Mouse (Mus musculus): ENCODE measurements around the gene Olfr1375. TPM values are rescaled to one million over a fixed set of nuclear protein-coding genes. Genes with fewer than 3 reads are reported as not detected.
A peak's percentile ranks its signal among the peaks of the same experiment; 100 is the strongest.

Gene Olfr1375
- polyA plus RNA-seq, 1 experiment from 2014 or later, result not detected

GRCm38 (mm10) chr11:51053230-51053629, 5.3 kb downstream of the Olfr1375 start:
- Histone ChIP-seq H3K27me3 (no peaks in the 10 kb centered on the region), H3K9me3 (no peaks in the 10 kb centered on the region), H3K9ac (no peak overlapping the region), H3K4me3 (no peak overlapping the region), H3K4me2 (no peak overlapping the region), H3K36me3 (no peaks in the 10 kb centered on the region), H3K27ac (no peak overlapping the region), H3K4me1 (replicated peaks) (no peaks in the 10 kb centered on the region)
- WGBS, result 54% methylated on average over 3 of the region's 3 CpGs
- ATAC-seq (ENCODE audit: low FRiP score), result no peak

- peak within 1 kb of the TSS; percentile 82 for H3K9ac ChIP-seq
- H3K9me3 ChIP-seq, result no peaks in the 10 kb centered on the region
- H3K4me2 ChIP-seq, result peak within 1 kb of the TSS; percentile 77
- ATAC-seq (ENCODE audit: low FRiP score), result peak; percentile 93
- peaks cover 18% of the 10 kb centered on the region for H3K4me1 ChIP-seq (replicated peaks)
- H3K4me3 ChIP-seq, result peak within 1 kb of the TSS; percentile 75
- peaks cover 31% of the 10 kb centered on the region for H3K36me3 ChIP-seq
- H3K27me3 ChIP-seq, result no peaks in the 10 kb centered on the region
- 0 out of 2 replicates have a peak within 1 kb of the TSS, but pooled peaks have one; percentile 46 for H3K27ac ChIP-seq
- under 1% methylated on average over 32 of the region's 32 CpGs for WGBS
Observed at GRCm38 (mm10) chr11:51059151-51059571, 11.3 kb downstream of the Olfr1375 start, which contains the start of gene Zfp354a. Gene Zfp354a (plus strand): TSS chr11:51059257.

DNA sequence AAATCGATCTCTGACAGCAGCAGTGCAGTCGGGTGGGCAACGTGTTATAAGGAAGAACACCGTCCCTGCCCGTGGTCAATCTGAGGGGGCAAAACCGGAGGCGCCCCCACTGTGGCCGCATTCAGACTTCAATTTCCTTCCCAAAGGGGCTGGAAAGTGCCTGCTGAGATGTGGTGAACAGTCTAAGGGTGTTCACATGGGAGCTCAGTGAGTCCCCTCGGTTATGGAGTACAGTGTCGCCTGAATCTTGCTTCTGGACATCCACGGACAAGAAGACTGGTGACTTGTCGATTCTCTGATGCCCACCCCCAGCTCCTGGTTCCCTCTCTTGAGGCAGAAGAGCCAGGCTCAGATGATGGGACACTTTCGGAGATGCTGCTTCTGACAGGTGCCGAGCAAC, 11.7 kb downstream of the Olfr1375 start:
- H3K27me3 ChIP-seq, result no peaks in the 10 kb centered on the region
- WGBS, result 17% methylated on average over 14 of the region's 14 CpGs
- peak overlapping the region; percentile 75 for H3K4me3 ChIP-seq
- peaks cover 36% of the 10 kb centered on the region for H3K36me3 ChIP-seq
- H3K9me3 ChIP-seq, result no peaks in the 10 kb centered on the region
- peaks cover 18% of the 10 kb centered on the region for H3K4me1 ChIP-seq (replicated peaks)
- H3K27ac ChIP-seq, result 0 out of 2 replicates have a peak overlapping the region, but pooled peaks have one; percentile 46
- ATAC-seq (ENCODE audit: low FRiP score), result no peak
- H3K9ac ChIP-seq, result peak overlapping the region; percentile 82
- H3K4me2 ChIP-seq, result peak overlapping the region; percentile 77

DNA sequence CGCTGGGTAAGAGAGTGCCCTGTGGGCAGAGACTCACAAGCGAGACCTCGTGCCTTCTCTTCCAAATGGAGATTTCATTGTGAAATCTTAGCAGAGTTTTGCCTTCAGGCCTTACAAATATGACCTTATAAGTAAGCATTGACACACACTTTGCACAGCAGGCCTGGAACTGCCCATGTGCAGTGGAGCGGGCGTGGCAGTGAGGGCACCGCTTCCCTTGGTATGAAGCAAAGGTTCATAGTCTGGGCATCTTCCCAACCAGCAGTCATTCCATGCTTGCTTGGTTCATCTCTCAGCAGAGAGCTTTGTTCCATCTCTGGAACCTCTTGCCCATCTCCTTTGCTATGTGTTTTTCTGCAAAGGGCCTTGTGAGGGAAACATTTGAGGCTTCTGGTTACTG, 13.1 kb downstream of the Olfr1375 start:
- H3K4me1 ChIP-seq (replicated peaks), result peaks cover 18% of the 10 kb centered on the region
- no peaks in the 10 kb centered on the region for H3K27me3 ChIP-seq
- H3K9me3 ChIP-seq, result no peaks in the 10 kb centered on the region
- no peak overlapping the region for H3K4me3 ChIP-seq
- H3K4me2 ChIP-seq, result no peak overlapping the region
- H3K27ac ChIP-seq, result no peak overlapping the region
- peaks cover 49% of the 10 kb centered on the region for H3K36me3 ChIP-seq
- whole genome bisulfite sequencing, result 96% methylated on average over 6 of the region's 6 CpGs
- no peak for ATAC-seq (ENCODE audit: low FRiP score)
- no peak overlapping the region for H3K9ac ChIP-seq

DNA sequence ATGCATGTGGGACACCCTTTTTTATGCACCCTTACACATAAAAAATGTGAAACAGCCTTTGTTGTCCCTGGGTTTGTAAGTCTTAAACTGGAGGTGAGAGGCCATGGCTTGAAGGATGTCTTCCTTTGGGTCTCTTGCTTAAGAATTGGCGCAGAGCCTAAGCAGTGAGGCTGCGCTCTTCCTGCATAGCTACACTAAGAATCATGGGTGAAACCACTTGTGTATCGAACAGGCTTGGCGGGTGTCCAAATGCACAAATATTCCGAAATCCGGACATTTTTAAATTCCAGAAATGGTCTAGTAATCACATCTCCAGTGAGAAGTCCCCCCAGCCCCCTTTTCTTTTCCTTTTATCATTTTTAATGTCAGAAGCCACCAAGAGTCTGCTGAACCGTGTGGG, 15.4 kb downstream of the Olfr1375 start:
- Histone ChIP-seq H3K27ac (no peak overlapping the region), H3K36me3 (peaks cover 72% of the 10 kb centered on the region), H3K4me2 (no peak overlapping the region), H3K27me3 (no peaks in the 10 kb centered on the region), H3K4me3 (no peak overlapping the region), H3K9ac (no peak overlapping the region), H3K4me1 (replicated peaks) (peaks cover 18% of the 10 kb centered on the region), H3K9me3 (no peaks in the 10 kb centered on the region)
- no peak for ATAC-seq (ENCODE audit: low FRiP score)
- 94% methylated on average over 7 of the region's 7 CpGs for WGBS

GRCm38 (mm10) chr11:51063841-51064240, 15.9 kb downstream of the Olfr1375 start:
- no peak overlapping the region for H3K4me3 ChIP-seq
- WGBS, result 96% methylated on average over 8 of the region's 8 CpGs
- no peak overlapping the region for H3K27ac ChIP-seq
- H3K9me3 ChIP-seq, result no peaks in the 10 kb centered on the region
- no peaks in the 10 kb centered on the region for H3K27me3 ChIP-seq
- H3K4me1 ChIP-seq (replicated peaks), result peaks cover 18% of the 10 kb centered on the region
- H3K36me3 ChIP-seq, result peaks cover 78% of the 10 kb centered on the region
- ATAC-seq (ENCODE audit: low FRiP score), result no peak
- H3K4me2 ChIP-seq, result no peak overlapping the region
- H3K9ac ChIP-seq, result no peak overlapping the region

GRCm38 (mm10) chr11:51084527-51084926, 36.6 kb downstream of the Olfr1375 start:
- WGBS, result 57% methylated on average over 7 of the region's 7 CpGs
- Histone ChIP-seq H3K36me3 (no peaks in the 10 kb centered on the region), H3K4me3 (no peak overlapping the region), H3K9ac (no peak overlapping the region), H3K4me1 (replicated peaks) (no peaks in the 10 kb centered on the region), H3K27me3 (0 out of 2 replicates have a peak, but pooled peaks cover 3% of the 10 kb centered on the region), H3K9me3 (no peaks in the 10 kb centered on the region), H3K27ac (no peak overlapping the region), H3K4me2 (no peak overlapping the region)
- no peak for ATAC-seq (ENCODE audit: low FRiP score)

GRCm38 (mm10) chr11:51085269-51085668, 37.4 kb downstream of the Olfr1375 start:
- Histone ChIP-seq H3K9ac (no peak overlapping the region), H3K36me3 (no peaks in the 10 kb centered on the region), H3K4me2 (no peak overlapping the region), H3K9me3 (no peaks in the 10 kb centered on the region), H3K27me3 (0 out of 2 replicates have a peak, but pooled peaks cover 3% of the 10 kb centered on the region), H3K4me3 (no peak overlapping the region), H3K27ac (no peak overlapping the region), H3K4me1 (replicated peaks) (no peaks in the 10 kb centered on the region)
- WGBS, result 68% methylated on average over 13 of the region's 13 CpGs
- no peak for ATAC-seq (ENCODE audit: low FRiP score)

Other genes starting within 250 kb of the Olfr1375 start
- 53.1 and 55.6 TPM in 2 replicates for gene Zfp354c, start 220.4 kb upstream of the Olfr1375 start, polyA plus RNA-seq (2015; fragmentation: Nextera tagmentation; extraction: Ambion mirVana)
- gene Zfp879, start 206.6 kb upstream of the Olfr1375 start, polyA plus RNA-seq (2015; fragmentation: Nextera tagmentation; extraction: Ambion mirVana), result 0.86 and 1.5 TPM in 2 replicates
- not detected in 2 replicates for gene Grm6, start 197.4 kb upstream of the Olfr1375 start, polyA plus RNA-seq (2015; fragmentation: Nextera tagmentation; extraction: Ambion mirVana)
- 13.2 and 13.3 TPM in 2 replicates for gene Zfp454, start 160.5 kb upstream of the Olfr1375 start, polyA plus RNA-seq (2015; fragmentation: Nextera tagmentation; extraction: Ambion mirVana)
- 44.6 and 46.2 TPM in 2 replicates for gene Zfp2, start 131.9 kb upstream of the Olfr1375 start, polyA plus RNA-seq (2015; fragmentation: Nextera tagmentation; extraction: Ambion mirVana)
- gene Zfp354b, start 116.5 kb upstream of the Olfr1375 start, polyA plus RNA-seq (2015; fragmentation: Nextera tagmentation; extraction: Ambion mirVana), result 3.4 and 4.3 TPM in 2 replicates
- not detected in 2 replicates for gene 4933414I15Rik, start 104.3 kb upstream of the Olfr1375 start, polyA plus RNA-seq (2015; fragmentation: Nextera tagmentation; extraction: Ambion mirVana)
- not detected in 2 replicates for gene Prop1, start 94.3 kb upstream of the Olfr1375 start, polyA plus RNA-seq (2015; fragmentation: Nextera tagmentation; extraction: Ambion mirVana)
- not detected in 2 replicates for gene Olfr1378, start 81.6 kb upstream of the Olfr1375 start, polyA plus RNA-seq (2015; fragmentation: Nextera tagmentation; extraction: Ambion mirVana)
- not detected in 2 replicates for gene Olfr1377, start 66.1 kb upstream of the Olfr1375 start, polyA plus RNA-seq (2015; fragmentation: Nextera tagmentation; extraction: Ambion mirVana)
- gene Olfr51, start 44.5 kb upstream of the Olfr1375 start, polyA plus RNA-seq (2015; fragmentation: Nextera tagmentation; extraction: Ambion mirVana), result not detected in 2 replicates
- not detected in 2 replicates for gene Olfr54, start 33.9 kb upstream of the Olfr1375 start, polyA plus RNA-seq (2015; fragmentation: Nextera tagmentation; extraction: Ambion mirVana)
- 11.2 and 13.0 TPM in 2 replicates for gene Zfp354a, start 11.1 kb downstream of the Olfr1375 start, polyA plus RNA-seq (2015; fragmentation: Nextera tagmentation; extraction: Ambion mirVana)
- not detected in 2 replicates for gene Gm12569, start 172.4 kb downstream of the Olfr1375 start, polyA plus RNA-seq (2015; fragmentation: Nextera tagmentation; extraction: Ambion mirVana)
- 147 and 150 TPM in 2 replicates for gene Clk4, start 213.6 kb downstream of the Olfr1375 start, polyA plus RNA-seq (2015; fragmentation: Nextera tagmentation; extraction: Ambion mirVana)
- gene BC049762, start 214.9 kb downstream of the Olfr1375 start, polyA plus RNA-seq (2015; fragmentation: Nextera tagmentation; extraction: Ambion mirVana), result 0.26 and 0.27 TPM in 2 replicates
- 6.9 and 7.1 TPM in 2 replicates for gene Col23a1, start 241.8 kb downstream of the Olfr1375 start, polyA plus RNA-seq (2015; fragmentation: Nextera tagmentation; extraction: Ambion mirVana)

Data from hindbrain, embryonic 13.5 days (tissue).